Mouse (Mus musculus): ENCODE results near the gene Camk1d. TPM values are rescaled to one million over a fixed set of nuclear protein-coding genes. Genes with fewer than 3 reads are reported as not detected.
A peak's percentile ranks its signal among the peaks of the same experiment; 100 is the strongest.

The Camk1d gene
- polyA plus RNA-seq, 1 experiment from 2014 or later: 1.1 TPM

- H3K27me3 ChIP-seq: no peaks in the 10 kb centered on the region
- H3K4me3 ChIP-seq (replicated peaks): no peak overlapping the region
- WGBS: 36% methylated on average over 9 of the region's 9 CpGs
- no peak overlapping the region for H3K4me2 ChIP-seq
- 0 out of 2 replicates have a peak overlapping the region, but pooled peaks have one; percentile 41 for H3K27ac ChIP-seq
- ATAC-seq (ENCODE audit: insufficient number of reproducible peaks, insufficient read depth, low FRiP score, low TSS enrichment, low read depth): 0 out of 2 replicates have a peak, but pooled peaks have one; percentile 42
- H3K9ac ChIP-seq (replicated peaks): no peak overlapping the region
- H3K36me3 ChIP-seq: no peaks in the 10 kb centered on the region
- H3K9me3 ChIP-seq: no peaks in the 10 kb centered on the region
- peaks cover 7% of the 10 kb centered on the region for H3K4me1 ChIP-seq (replicated peaks)
Measured at GRCm38 (mm10) chr2:5314530-5315166, 399.7 kb downstream of the Camk1d start.

- Histone ChIP-seq H3K4me3 (replicated peaks) (no peak overlapping the region), H3K9ac (replicated peaks) (no peak overlapping the region), H3K4me1 (replicated peaks) (no peaks in the 10 kb centered on the region), H3K27ac (no peak overlapping the region), H3K36me3 (no peaks in the 10 kb centered on the region), H3K9me3 (no peaks in the 10 kb centered on the region), H3K4me2 (no peak overlapping the region), H3K27me3 (no peaks in the 10 kb centered on the region)
- WGBS: 89% methylated on average over 3 of the region's 3 CpGs
- ATAC-seq (ENCODE audit: insufficient number of reproducible peaks, insufficient read depth, low FRiP score, low TSS enrichment, low read depth): no peak
Measured at GRCm38 (mm10) chr2:5305156-5305555, 409.2 kb downstream of the Camk1d start.

GRCm38 (mm10) chr2:5304451-5304850, 409.9 kb downstream of the Camk1d start:
- Histone ChIP-seq H3K9me3 (no peaks in the 10 kb centered on the region), H3K4me2 (no peak overlapping the region), H3K4me3 (replicated peaks) (no peak overlapping the region), H3K9ac (replicated peaks) (no peak overlapping the region), H3K36me3 (no peaks in the 10 kb centered on the region), H3K27ac (no peak overlapping the region), H3K27me3 (no peaks in the 10 kb centered on the region), H3K4me1 (replicated peaks) (no peaks in the 10 kb centered on the region)
- no peak for ATAC-seq (ENCODE audit: insufficient number of reproducible peaks, insufficient read depth, low FRiP score, low TSS enrichment, low read depth)
- WGBS: 83% methylated on average over 12 of the region's 12 CpGs

GRCm38 (mm10) chr2:5301286-5301685, 413.0 kb downstream of the Camk1d start:
- 92% methylated on average over 12 of the region's 12 CpGs for WGBS
- H3K4me2 ChIP-seq: no peak overlapping the region
- no peak overlapping the region for H3K4me3 ChIP-seq (replicated peaks)
- no peaks in the 10 kb centered on the region for H3K36me3 ChIP-seq
- H3K9ac ChIP-seq (replicated peaks): no peak overlapping the region
- no peaks in the 10 kb centered on the region for H3K9me3 ChIP-seq
- H3K27ac ChIP-seq: no peak overlapping the region
- no peaks in the 10 kb centered on the region for H3K4me1 ChIP-seq (replicated peaks)
- no peak for ATAC-seq (ENCODE audit: insufficient number of reproducible peaks, insufficient read depth, low FRiP score, low TSS enrichment, low read depth)
- no peaks in the 10 kb centered on the region for H3K27me3 ChIP-seq

GRCm38 (mm10) chr2:5298071-5298470, 416.2 kb downstream of the Camk1d start:
- Histone ChIP-seq H3K9me3 (no peaks in the 10 kb centered on the region), H3K4me3 (replicated peaks) (no peak overlapping the region), H3K36me3 (no peaks in the 10 kb centered on the region), H3K4me2 (no peak overlapping the region), H3K4me1 (replicated peaks) (no peaks in the 10 kb centered on the region), H3K9ac (replicated peaks) (no peak overlapping the region), H3K27ac (no peak overlapping the region), H3K27me3 (no peaks in the 10 kb centered on the region)
- no peak for ATAC-seq (ENCODE audit: insufficient number of reproducible peaks, insufficient read depth, low FRiP score, low TSS enrichment, low read depth)
- WGBS: 87% methylated on average over 10 of the region's 10 CpGs

GRCm38 (mm10) chr2:5296749-5297545, 417.4 kb downstream of the Camk1d start:
- 93% methylated on average over 11 of the region's 11 CpGs for WGBS

GRCm38 (mm10) chr2:5295098-5295497, 419.2 kb downstream of the Camk1d start:
- no peaks in the 10 kb centered on the region for H3K36me3 ChIP-seq
- H3K4me2 ChIP-seq: no peak overlapping the region
- H3K27ac ChIP-seq: no peak overlapping the region
- no peaks in the 10 kb centered on the region for H3K9me3 ChIP-seq
- no peaks in the 10 kb centered on the region for H3K27me3 ChIP-seq
- H3K4me1 ChIP-seq (replicated peaks): no peaks in the 10 kb centered on the region
- no peak overlapping the region for H3K4me3 ChIP-seq (replicated peaks)
- ATAC-seq (ENCODE audit: insufficient number of reproducible peaks, insufficient read depth, low FRiP score, low TSS enrichment, low read depth): no peak
- H3K9ac ChIP-seq (replicated peaks): no peak overlapping the region

More at GRCm38 (mm10) chr2:5296749-5297545, 417.4 kb downstream of the Camk1d start:
- H3K4me3 ChIP-seq (replicated peaks): no peak overlapping the region
- H3K4me2 ChIP-seq: no peak overlapping the region
- H3K27ac ChIP-seq: no peak overlapping the region
- no peaks in the 10 kb centered on the region for H3K36me3 ChIP-seq
- no peaks in the 10 kb centered on the region for H3K4me1 ChIP-seq (replicated peaks)
- H3K9me3 ChIP-seq: no peaks in the 10 kb centered on the region
- H3K9ac ChIP-seq (replicated peaks): no peak overlapping the region
- H3K27me3 ChIP-seq: no peaks in the 10 kb centered on the region
- no peak for ATAC-seq (ENCODE audit: insufficient number of reproducible peaks, insufficient read depth, low FRiP score, low TSS enrichment, low read depth)

- Histone ChIP-seq H3K9me3 (no peaks in the 10 kb centered on the region), H3K4me3 (replicated peaks) (no peak overlapping the region), H3K4me2 (no peak overlapping the region), H3K4me1 (replicated peaks) (no peaks in the 10 kb centered on the region), H3K36me3 (no peaks in the 10 kb centered on the region), H3K27me3 (no peaks in the 10 kb centered on the region), H3K27ac (no peak overlapping the region), H3K9ac (replicated peaks) (no peak overlapping the region)
- ATAC-seq (ENCODE audit: insufficient number of reproducible peaks, insufficient read depth, low FRiP score, low TSS enrichment, low read depth): no peak
- 76% methylated on average over 5 of the region's 5 CpGs for WGBS
Measured at GRCm38 (mm10) chr2:5294451-5294850, 419.9 kb downstream of the Camk1d start.

GRCm38 (mm10) chr2:5288593-5288992, 425.7 kb downstream of the Camk1d start:
- H3K4me2 ChIP-seq: no peak overlapping the region
- WGBS: 49% methylated on average over 4 of the region's 4 CpGs
- 0 out of 2 replicates have a peak, but pooled peaks cover 7% of the 10 kb centered on the region for H3K9me3 ChIP-seq
- H3K27me3 ChIP-seq: no peaks in the 10 kb centered on the region
- H3K4me1 ChIP-seq (replicated peaks): no peaks in the 10 kb centered on the region
- no peak overlapping the region for H3K27ac ChIP-seq
- H3K36me3 ChIP-seq: no peaks in the 10 kb centered on the region
- no peak for ATAC-seq (ENCODE audit: insufficient number of reproducible peaks, insufficient read depth, low FRiP score, low TSS enrichment, low read depth)
- no peak overlapping the region for H3K9ac ChIP-seq (replicated peaks)
- H3K4me3 ChIP-seq (replicated peaks): no peak overlapping the region

- ATAC-seq (ENCODE audit: insufficient number of reproducible peaks, insufficient read depth, low FRiP score, low TSS enrichment, low read depth): no peak
- Histone ChIP-seq H3K4me2 (no peak overlapping the region), H3K9ac (replicated peaks) (no peak overlapping the region), H3K27ac (no peak overlapping the region), H3K27me3 (no peaks in the 10 kb centered on the region), H3K36me3 (no peaks in the 10 kb centered on the region), H3K9me3 (0 out of 2 replicates have a peak, but pooled peaks cover 7% of the 10 kb centered on the region), H3K4me3 (replicated peaks) (no peak overlapping the region), H3K4me1 (replicated peaks) (no peaks in the 10 kb centered on the region)
- WGBS: 88% methylated on average over 3 of the region's 3 CpGs
Measured at GRCm38 (mm10) chr2:5287044-5287380, 427.3 kb downstream of the Camk1d start.

- Histone ChIP-seq H3K36me3 (no peaks in the 10 kb centered on the region), H3K4me1 (replicated peaks) (no peaks in the 10 kb centered on the region), H3K27ac (no peak overlapping the region), H3K27me3 (no peaks in the 10 kb centered on the region), H3K9me3 (0 out of 2 replicates have a peak, but pooled peaks cover 7% of the 10 kb centered on the region), H3K4me3 (replicated peaks) (no peak overlapping the region), H3K9ac (replicated peaks) (no peak overlapping the region), H3K4me2 (no peak overlapping the region)
- ATAC-seq (ENCODE audit: insufficient number of reproducible peaks, insufficient read depth, low FRiP score, low TSS enrichment, low read depth): no peak
- 77% methylated on average over 5 of the region's 5 CpGs for WGBS
Measured at GRCm38 (mm10) chr2:5286189-5287043, 427.9 kb downstream of the Camk1d start.

Data from limb, embryonic 12.5 days (tissue).